Mouse (Mus musculus) hindbrain, embryonic 11.5 days (tissue): Measurements from ENCODE around the gene Nlrp9c. TPM values are rescaled to one million over a fixed set of nuclear protein-coding genes. Genes with fewer than 3 reads are reported as not detected.
"Not testable (repeated sequence)": the region's sequence is repeated elsewhere in the genome, so short reads cannot be mapped to it uniquely, and the experiment has no call there.

Experiments
- ATAC-seq: fragments of 200-750 bp; cut with Nextera tagmentation; 2 replicates; pipeline ENCODE4 v1.8.0; 2017; ENCODE audit warnings: mild to moderate bottlenecking, moderate TSS enrichment, moderate library complexity; ENCODE audit not compliant: low FRiP score
- DNase-seq: peaks from one replicate; pipeline ENCODE4 v3.0.0-alpha.2; 2015; ENCODE audit warnings: low spot score
- H3K27ac ChIP-seq: fragments of 300-500 bp; sonication (generic); 2 replicates; pipeline ENCODE4 v1.5.1; 2014; ENCODE audit warnings: mild to moderate bottlenecking, low read depth, low read length
- H3K27me3 ChIP-seq: fragments of 300-500 bp; sonication (generic); 2 replicates; pipeline ENCODE4 v1.6.1; 2014; ENCODE audit warnings: mild to moderate bottlenecking, low read length, moderate library complexity, mixed read lengths; ENCODE audit not compliant: control insufficient read depth, insufficient read depth
- H3K36me3 ChIP-seq: fragments of 300-500 bp; sonication (generic); 2 replicates; pipeline ENCODE4 v1.6.1; 2014; ENCODE audit warnings: mild to moderate bottlenecking, low read length, moderate library complexity, mixed read lengths; ENCODE audit not compliant: control insufficient read depth, insufficient read depth
- H3K4me1 ChIP-seq: fragments of 300-500 bp; sonication (generic); replicated peaks from 2 replicates; pipeline ENCODE4 v1.6.1; 2014; ENCODE audit warnings: low read length, mixed read lengths; ENCODE audit not compliant: control insufficient read depth, insufficient read depth
- H3K4me2 ChIP-seq: fragments of 300-500 bp; sonication (generic); replicated peaks from 2 replicates; pipeline ENCODE4 v1.6.1; 2014; ENCODE audit warnings: mild to moderate bottlenecking, low read depth, low read length
- H3K4me3 ChIP-seq: fragments of 300-500 bp; sonication (generic); 2 replicates; pipeline ENCODE4 v1.5.1; 2014; ENCODE audit warnings: low read depth, low read length
- H3K9ac ChIP-seq: fragments of 300-500 bp; sonication (generic); 2 replicates; pipeline ENCODE4 v1.6.1; 2014; ENCODE audit warnings: low read depth, low read length
- H3K9me3 ChIP-seq: fragments of 300-500 bp; sonication (generic); 2 replicates; pipeline ENCODE4 v1.6.1; 2016; ENCODE audit warnings: low read length; ENCODE audit not compliant: control insufficient read depth
- WGBS: fragments of 180-500 bp; shearing (Covaris S2); extraction: QIAGEN DNeasy Blood & Tissue Kit; methylation state at CpG from one replicate; pipeline ENCODE4 v1.1.7; 2014; 5-methylcytosine and 5-hydroxymethylcytosine counted together
- polyA plus RNA-seq: library from polyadenylated mRNA; unstranded; fragments of >200 nt; fragmentation: Nextera tagmentation; extraction: Ambion mirVana; gene quantifications from 2 replicates; pipeline ENCODE4 v1.2.1, GENCODE M21; 2014

Nlrp9c gene
- not detected in 2 replicates for polyA plus RNA-seq

GRCm38 (mm10) chr7:26403600-26403999, at the start of gene Nlrp9c:
Nlrp9c (minus strand) TSS chr7:26403700.
- DNase-seq, ATAC-seq, H3K9me3 ChIP-seq, H3K4me1 ChIP-seq, H3K27ac ChIP-seq, H3K36me3 ChIP-seq, H3K27me3 ChIP-seq, H3K9ac ChIP-seq, H3K4me2 ChIP-seq, H3K4me3 ChIP-seq: not testable (repeated sequence)
- 79% methylated on average over 2 of the region's 2 CpGs for WGBS

GRCm38 (mm10) chr7:26434813-26435212, 31.3 kb upstream of the Nlrp9c start, which contains the start of gene Nlrp4a:
Nlrp4a (plus strand) TSS chr7:26435113.
- ATAC-seq (no peak), DNase-seq (no peak)
- H3K27me3 ChIP-seq, result no peaks in the 10 kb centered on the region
- H3K36me3 ChIP-seq, result no peaks in the 10 kb centered on the region
- H3K4me1 ChIP-seq, result no peaks in the 10 kb centered on the region
- no peak within 1 kb of the TSS for H3K4me2 ChIP-seq
- no peaks in the 10 kb centered on the region for H3K9me3 ChIP-seq
- no peak within 1 kb of the TSS for H3K27ac ChIP-seq
- 88% methylated on average over 5 of the region's 5 CpGs for WGBS
- H3K4me3 ChIP-seq, result no peak within 1 kb of the TSS
- no peak within 1 kb of the TSS for H3K9ac ChIP-seq

- not testable (repeated sequence) for H3K27ac ChIP-seq, H3K27me3 ChIP-seq, H3K4me1 ChIP-seq, ATAC-seq, H3K4me2 ChIP-seq, H3K4me3 ChIP-seq, H3K9me3 ChIP-seq, H3K9ac ChIP-seq, H3K36me3 ChIP-seq, DNase-seq
- WGBS, result 87% methylated on average over 6 of the region's 6 CpGs
These were observed 11.7 kb downstream of the Nlrp9c start for GRCm38 (mm10) chr7:26391811-26392210.

GRCm38 (mm10) chr7:26391137-26391536, 12.4 kb downstream of the Nlrp9c start:
- not testable (repeated sequence) for H3K36me3 ChIP-seq, H3K4me3 ChIP-seq, ATAC-seq, H3K9ac ChIP-seq, H3K4me2 ChIP-seq, DNase-seq, H3K27me3 ChIP-seq, H3K4me1 ChIP-seq, H3K9me3 ChIP-seq, H3K27ac ChIP-seq
- 81% methylated on average over 2 of the region's 2 CpGs for WGBS

GRCm38 (mm10) chr7:26386691-26387090, 16.8 kb downstream of the Nlrp9c start:
- DNase-seq, H3K27me3 ChIP-seq, H3K36me3 ChIP-seq, H3K4me1 ChIP-seq, H3K4me2 ChIP-seq, H3K9ac ChIP-seq, ATAC-seq, H3K9me3 ChIP-seq, H3K27ac ChIP-seq, H3K4me3 ChIP-seq: not testable (repeated sequence)
- WGBS, result 84% methylated on average over 5 of the region's 5 CpGs

GRCm38 (mm10) chr7:26380807-26381206, 22.7 kb downstream of the Nlrp9c start:
- Histone ChIP-seq H3K27ac (no peak overlapping the region), H3K9me3 (no peaks in the 10 kb centered on the region), H3K9ac (no peak overlapping the region), H3K27me3 (no peaks in the 10 kb centered on the region), H3K4me3 (no peak overlapping the region), H3K4me2 (no peak overlapping the region), H3K4me1 (no peaks in the 10 kb centered on the region), H3K36me3 (no peaks in the 10 kb centered on the region)
- ATAC-seq (no peak), DNase-seq (no peak)
- WGBS, result 91% methylated on average over 1 of the region's 1 CpGs

- not testable (repeated sequence) for H3K4me3 ChIP-seq, H3K27me3 ChIP-seq, ATAC-seq, H3K9ac ChIP-seq, H3K4me2 ChIP-seq, DNase-seq, H3K36me3 ChIP-seq, H3K9me3 ChIP-seq, H3K27ac ChIP-seq, H3K4me1 ChIP-seq
- 81% methylated on average over 5 of the region's 5 CpGs for WGBS
These were observed 30.3 kb downstream of the Nlrp9c start for GRCm38 (mm10) chr7:26373221-26373620.

GRCm38 (mm10) chr7:26356719-26357118, 46.8 kb downstream of the Nlrp9c start:
- 91% methylated on average over 5 of the region's 6 CpGs for WGBS
- not testable (repeated sequence) for H3K27me3 ChIP-seq, DNase-seq, ATAC-seq, H3K9ac ChIP-seq, H3K36me3 ChIP-seq, H3K4me2 ChIP-seq, H3K4me1 ChIP-seq, H3K9me3 ChIP-seq, H3K4me3 ChIP-seq, H3K27ac ChIP-seq

GRCm38 (mm10) chr7:26352258-26352657, 51.2 kb downstream of the Nlrp9c start:
- H3K9ac ChIP-seq, ATAC-seq, H3K4me3 ChIP-seq, H3K36me3 ChIP-seq, H3K4me2 ChIP-seq, H3K4me1 ChIP-seq, DNase-seq, H3K27me3 ChIP-seq, H3K9me3 ChIP-seq, H3K27ac ChIP-seq: not testable (repeated sequence)
- 91% methylated on average over 2 of the region's 3 CpGs for WGBS
